Mouse (Mus musculus) embryonic facial prominence, embryonic 14.5 days (tissue): Measurements from ENCODE around the gene Cd320. TPM values are rescaled to one million over a fixed set of nuclear protein-coding genes. Genes with fewer than 3 reads are reported as not detected.

Source experiments
- ATAC-seq: fragments of 200-750 bp; cut with Nextera tagmentation; 2 replicates; pipeline ENCODE4 v1.8.0; 2017; ENCODE audit warnings: low read depth, moderate number of reproducible peaks, moderate TSS enrichment
- DNase-seq: peaks from one replicate; pipeline ENCODE4 v3.0.0-alpha.2; 2015; ENCODE audit warnings: low spot score
- H3K27ac ChIP-seq: fragments of 300-500 bp; sonication (generic); replicated peaks from 2 replicates; pipeline ENCODE4 v1.5.1; 2014; ENCODE audit warnings: low read depth, mild to moderate bottlenecking, low read length, moderate library complexity
- H3K27me3 ChIP-seq: fragments of 300-500 bp; sonication (generic); replicated peaks from 2 replicates; pipeline ENCODE4 v1.6.1; 2014; ENCODE audit warnings: low read length; ENCODE audit not compliant: control insufficient read depth, insufficient read depth
- H3K36me3 ChIP-seq: fragments of 300-500 bp; sonication (generic); 2 replicates; pipeline ENCODE4 v1.6.1; 2014; ENCODE audit warnings: low read length, mixed read lengths; ENCODE audit not compliant: control insufficient read depth, insufficient read depth
- H3K4me1 ChIP-seq: fragments of 300-500 bp; sonication (generic); 2 replicates; pipeline ENCODE4 v1.6.1; 2014; ENCODE audit warnings: antibody characterized with exemption, low read length; ENCODE audit not compliant: control insufficient read depth, insufficient read depth
- H3K4me2 ChIP-seq: fragments of 300-500 bp; sonication (generic); 2 replicates; pipeline ENCODE4 v1.6.1; 2014; ENCODE audit warnings: low read depth, mild to moderate bottlenecking, low read length, moderate library complexity, mixed read lengths
- H3K4me3 ChIP-seq: fragments of 300-500 bp; sonication (generic); 2 replicates; pipeline ENCODE4 v1.5.1; 2014; ENCODE audit warnings: low read depth, mild to moderate bottlenecking, low read length
- H3K9ac ChIP-seq: fragments of 300-500 bp; sonication (generic); 2 replicates; pipeline ENCODE4 v1.6.1; 2014; ENCODE audit warnings: low read depth, mild to moderate bottlenecking, low read length, moderate library complexity, mixed read lengths
- H3K9me3 ChIP-seq: fragments of 300-500 bp; sonication (generic); 2 replicates; pipeline ENCODE4 v1.6.1; 2016; ENCODE audit warnings: low read length; ENCODE audit not compliant: control insufficient read depth
- WGBS: fragments of 180-500 bp; shearing (Covaris S2); extraction: QIAGEN DNeasy Blood & Tissue Kit; methylation state at CpG from one replicate; pipeline ENCODE4 v1.1.7; 2014; 5-methylcytosine and 5-hydroxymethylcytosine counted together
- polyA plus RNA-seq: library from polyadenylated mRNA; unstranded; fragments of >200 nt; fragmentation: Nextera tagmentation; extraction: Ambion mirVana; gene quantifications from 2 replicates; pipeline ENCODE4 v1.2.1, GENCODE M21; 2014

Cd320 gene
- polyA plus RNA-seq, 1 experiment from 2014 or later = 60.5 TPM

- Histone ChIP-seq H3K36me3 (no peaks in the 10 kb centered on the region), H3K27me3 (no peaks in the 10 kb centered on the region), H3K4me2 (peak within 1 kb of the TSS; percentile 63), H3K27ac (no peak within 1 kb of the TSS), H3K9ac (peak within 1 kb of the TSS; percentile 57), H3K4me1 (no peaks in the 10 kb centered on the region), H3K9me3 (no peaks in the 10 kb centered on the region), H3K4me3 (peak within 1 kb of the TSS; percentile 49)
- DNase-seq (peak; percentile 98), ATAC-seq (peak; percentile 99)
- 1% methylated on average over 36 of the region's 36 CpGs for WGBS
Observed at GRCm38 (mm10) chr17:33810334-33811141, 32.4 kb upstream of the Cd320 start, which contains the start of gene Kank3. Gene Kank3 (plus strand): TSS chr17:33810519.

- no peaks in the 10 kb centered on the region for H3K27me3 ChIP-seq
- no peak overlapping the region for H3K27ac ChIP-seq
- DNase-seq = peak; percentile 26
- H3K4me1 ChIP-seq = no peaks in the 10 kb centered on the region
- H3K36me3 ChIP-seq = no peaks in the 10 kb centered on the region
- peak overlapping the region; percentile 57 for H3K9ac ChIP-seq
- ATAC-seq = 0 out of 2 replicates have a peak, but pooled peaks have one; percentile 8
- H3K4me2 ChIP-seq = peak overlapping the region; percentile 63
- peak overlapping the region; percentile 49 for H3K4me3 ChIP-seq
- no peaks in the 10 kb centered on the region for H3K9me3 ChIP-seq
- WGBS = 15% methylated on average over 7 of the region's 7 CpGs
Observed at GRCm38 (mm10) chr17:33811142-33811516, 31.8 kb upstream of the Cd320 start.

- Histone ChIP-seq H3K27me3 (no peaks in the 10 kb centered on the region), H3K4me3 (no peak overlapping the region)
- peak; percentile 10 for DNase-seq
Observed at GRCm38 (mm10) chr17:33812475-33812874, 30.4 kb upstream of the Cd320 start.

GRCm38 (mm10) chr17:33812990-33813389 is 29.9 kb upstream of the Cd320 start:
- peak; percentile 13 for DNase-seq
- no peak overlapping the region for H3K4me3 ChIP-seq
- H3K9ac ChIP-seq = no peak overlapping the region
- peaks cover 2% of the 10 kb centered on the region; the same call in 1 of the 2 replicates for H3K4me1 ChIP-seq
- H3K27ac ChIP-seq = 0 out of 2 replicates have a peak overlapping the region, but pooled peaks have one; percentile 15
- ATAC-seq = no peak
- no peaks in the 10 kb centered on the region for H3K27me3 ChIP-seq
- WGBS = 50% methylated on average over 4 of the region's 4 CpGs
- no peaks in the 10 kb centered on the region for H3K36me3 ChIP-seq
- no peaks in the 10 kb centered on the region for H3K9me3 ChIP-seq
- H3K4me2 ChIP-seq = no peak overlapping the region

More at GRCm38 (mm10) chr17:33812475-33812874, 30.4 kb upstream of the Cd320 start:
- Histone ChIP-seq H3K4me2 (peak overlapping the region; percentile 15; the same call in 1 of the 2 replicates), H3K4me1 (no peaks in the 10 kb centered on the region), H3K27ac (0 out of 2 replicates have a peak overlapping the region, but pooled peaks have one; percentile 15), H3K36me3 (no peaks in the 10 kb centered on the region), H3K9ac (no peak overlapping the region), H3K9me3 (no peaks in the 10 kb centered on the region)
- WGBS = 52% methylated on average over 3 of the region's 3 CpGs
- no peak for ATAC-seq

GRCm38 (mm10) chr17:33815399-33815798 is 27.5 kb upstream of the Cd320 start:
- Histone ChIP-seq H3K27ac (no peak overlapping the region), H3K9ac (no peak overlapping the region), H3K4me3 (no peak overlapping the region), H3K27me3 (no peaks in the 10 kb centered on the region), H3K9me3 (no peaks in the 10 kb centered on the region), H3K36me3 (peaks cover 18% of the 10 kb centered on the region), H3K4me1 (peaks cover 4% of the 10 kb centered on the region; the same call in 1 of the 2 replicates), H3K4me2 (no peak overlapping the region)
- ATAC-seq (no peak), DNase-seq (no peak)
- WGBS = 92% methylated on average over 6 of the region's 6 CpGs

GRCm38 (mm10) chr17:33816612-33817011 is 26.3 kb upstream of the Cd320 start:
- Histone ChIP-seq H3K9ac (no peak overlapping the region), H3K27me3 (no peaks in the 10 kb centered on the region), H3K4me1 (peaks cover 4% of the 10 kb centered on the region; the same call in 1 of the 2 replicates), H3K4me3 (peak overlapping the region; percentile 55), H3K9me3 (no peaks in the 10 kb centered on the region), H3K36me3 (peaks cover 30% of the 10 kb centered on the region), H3K4me2 (peak overlapping the region; percentile 89), H3K27ac (no peak overlapping the region)
- 56% methylated on average over 5 of the region's 5 CpGs for WGBS
- DNase-seq (peak; percentile 20), ATAC-seq (no peak)

GRCm38 (mm10) chr17:33817184-33817968 is 25.5 kb upstream of the Cd320 start:
- H3K27ac ChIP-seq = peak overlapping the region; percentile 77
- under 1% methylated on average over 75 of the region's 89 CpGs for WGBS
- peak overlapping the region; percentile 89 for H3K4me2 ChIP-seq
- H3K27me3 ChIP-seq = no peaks in the 10 kb centered on the region
- H3K4me1 ChIP-seq = peaks cover 4% of the 10 kb centered on the region; the same call in 1 of the 2 replicates
- DNase-seq (peak; percentile 98), ATAC-seq (peak; percentile 98)
- peaks cover 38% of the 10 kb centered on the region for H3K36me3 ChIP-seq
- peak overlapping the region; percentile 55 for H3K4me3 ChIP-seq
- no peaks in the 10 kb centered on the region for H3K9me3 ChIP-seq
- H3K9ac ChIP-seq = peak overlapping the region; percentile 72

- DNase-seq = peak; percentile 16
- peak overlapping the region; percentile 72 for H3K9ac ChIP-seq
- H3K27ac ChIP-seq = peak overlapping the region; percentile 77
- peak overlapping the region; percentile 89 for H3K4me2 ChIP-seq
- H3K27me3 ChIP-seq = no peaks in the 10 kb centered on the region
- WGBS = 19% methylated on average over 33 of the region's 33 CpGs
- H3K4me1 ChIP-seq = peaks cover 9% of the 10 kb centered on the region
- peak; percentile 41; the same call in 1 of the 2 replicates for ATAC-seq
- peaks cover 45% of the 10 kb centered on the region for H3K36me3 ChIP-seq
- H3K9me3 ChIP-seq = no peaks in the 10 kb centered on the region
- H3K4me3 ChIP-seq = peak overlapping the region; percentile 55
Observed at GRCm38 (mm10) chr17:33817969-33818643, 24.8 kb upstream of the Cd320 start.
